Mouse (Mus musculus) adrenal gland, postnatal 36 days (tissue): ENCODE results near the gene Sh3d19. TPM values are rescaled to one million over a fixed set of nuclear protein-coding genes. Genes with fewer than 3 reads are reported as not detected.

ENCODE experiments used
- DNase-seq, 2 experiments: peaks; one replicate each; pipeline ENCODE4 v3.0.0; 2021; ENCODE audit warnings: mixed read lengths in 1 of 2
- long read RNA-seq, 2 experiments: library from polyadenylated mRNA; stranded (forward); transcript quantifications; one replicate each; pipeline ENCODE4 v2.0.0; 2021; ENCODE audit warnings: borderline sequencing depth in 2 of 2
- total RNA-seq, 2 experiments: library from RNA; stranded (reverse); gene quantifications; 2 replicates each; pipeline ENCODE4 v1.2.3; 2021

Sh3d19 gene
- total RNA-seq: 10 to 100 TPM; 21.0 to 26.4 TPM
- long read RNA-seq, experiment 1, full-length matches to known transcripts: 2 of 2 reads
- long read RNA-seq, experiment 1, partial matches to known transcripts: 0 of 2 reads
- long read RNA-seq, experiment 1, other reads (novel, unspliced or antisense): 0 of 2 reads
- long read RNA-seq, experiment 2, partial matches to known transcripts: 0 of 2 reads
- long read RNA-seq, experiment 2, other reads (novel, unspliced or antisense): 2 of 2 reads

DNA sequence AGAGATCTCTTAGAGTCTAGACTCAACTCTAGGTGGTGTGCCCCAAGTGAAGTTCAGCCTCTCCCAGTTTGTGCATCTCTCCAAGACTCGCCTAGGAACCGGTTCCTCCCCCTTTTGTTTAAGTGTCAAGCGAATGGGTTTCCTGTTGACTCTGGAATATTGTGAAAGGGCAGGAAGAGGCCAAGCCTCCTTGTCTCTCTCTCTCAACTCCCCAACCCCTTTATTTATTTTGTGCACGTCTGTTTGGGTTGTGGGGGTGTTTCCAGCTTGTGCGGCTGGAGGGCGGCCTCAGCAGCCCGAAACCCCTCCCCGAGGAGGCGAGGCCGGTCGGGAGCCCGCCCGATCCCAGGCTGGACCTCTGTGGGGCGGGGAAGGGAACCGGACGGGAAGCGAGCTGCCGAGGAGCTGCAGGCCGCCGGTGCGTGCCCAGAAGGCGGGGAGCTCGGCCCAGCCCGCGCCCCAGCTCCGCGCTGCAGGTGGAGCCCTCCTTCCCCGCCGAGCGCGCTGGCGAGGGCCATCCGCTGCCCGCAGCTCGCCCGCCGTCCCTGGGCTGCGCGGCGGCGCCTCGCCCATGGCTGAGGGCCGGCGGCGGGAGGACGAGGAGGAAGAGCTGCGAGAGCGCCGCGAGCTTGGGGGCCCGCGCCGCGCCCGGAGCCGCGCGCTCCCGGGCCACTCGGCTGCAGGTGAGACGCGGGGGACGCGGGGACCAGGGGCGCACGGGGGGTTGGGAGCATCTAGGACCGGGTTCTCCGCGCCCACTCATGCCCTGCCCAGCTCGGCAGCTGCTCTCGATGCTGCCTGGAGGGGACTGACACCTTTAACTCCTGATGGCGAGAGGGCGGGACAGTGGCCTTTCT lies at the start of gene Sh3d19:
TSS of gene Sh3d19 (plus strand) at position 368 of the 857 bp plus-strand sequence.
- DNase-seq: peak; percentile 92 to 93

DNA sequence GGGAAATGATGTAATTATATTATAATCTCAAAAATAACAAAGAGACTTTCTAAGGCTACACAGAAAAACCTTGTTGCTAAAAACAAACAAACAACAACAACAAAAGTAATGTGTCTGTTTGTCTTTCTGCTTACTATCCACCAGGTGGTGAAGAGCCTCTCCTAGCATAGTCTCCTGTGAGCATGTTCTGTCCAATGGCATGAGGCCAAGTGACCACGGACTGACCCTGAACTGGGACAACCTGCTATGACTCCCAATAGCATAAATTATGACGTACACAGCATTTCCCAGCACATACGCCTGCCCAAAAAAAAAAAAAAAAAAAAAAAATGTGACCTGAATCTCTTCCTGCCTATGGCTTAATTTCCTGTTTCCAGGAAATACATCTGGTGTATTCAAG lies 48.6 kb upstream of the Sh3d19 start:
- peak; percentile 86 to 92 for DNase-seq

DNA sequence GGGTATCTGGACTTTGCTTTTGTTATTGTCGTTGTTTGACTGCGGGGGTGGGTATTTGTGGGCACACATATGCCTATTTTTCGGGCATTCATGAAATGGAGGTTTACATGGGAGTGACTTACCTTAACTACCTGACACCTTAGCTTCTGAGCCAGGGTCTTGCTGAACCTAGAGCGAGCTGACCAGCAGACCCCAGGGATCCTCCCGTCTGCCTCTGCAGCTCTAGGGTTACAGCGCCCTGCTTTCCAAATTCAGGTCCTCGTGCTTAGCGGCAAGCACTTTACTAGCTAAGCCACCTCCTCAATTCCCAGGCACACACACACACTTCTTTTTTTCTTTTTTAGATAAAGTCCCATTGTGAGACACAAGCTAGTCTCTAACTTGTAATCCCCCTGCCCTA lies 47.6 kb upstream of the Sh3d19 start:
- no peak for DNase-seq

DNA sequence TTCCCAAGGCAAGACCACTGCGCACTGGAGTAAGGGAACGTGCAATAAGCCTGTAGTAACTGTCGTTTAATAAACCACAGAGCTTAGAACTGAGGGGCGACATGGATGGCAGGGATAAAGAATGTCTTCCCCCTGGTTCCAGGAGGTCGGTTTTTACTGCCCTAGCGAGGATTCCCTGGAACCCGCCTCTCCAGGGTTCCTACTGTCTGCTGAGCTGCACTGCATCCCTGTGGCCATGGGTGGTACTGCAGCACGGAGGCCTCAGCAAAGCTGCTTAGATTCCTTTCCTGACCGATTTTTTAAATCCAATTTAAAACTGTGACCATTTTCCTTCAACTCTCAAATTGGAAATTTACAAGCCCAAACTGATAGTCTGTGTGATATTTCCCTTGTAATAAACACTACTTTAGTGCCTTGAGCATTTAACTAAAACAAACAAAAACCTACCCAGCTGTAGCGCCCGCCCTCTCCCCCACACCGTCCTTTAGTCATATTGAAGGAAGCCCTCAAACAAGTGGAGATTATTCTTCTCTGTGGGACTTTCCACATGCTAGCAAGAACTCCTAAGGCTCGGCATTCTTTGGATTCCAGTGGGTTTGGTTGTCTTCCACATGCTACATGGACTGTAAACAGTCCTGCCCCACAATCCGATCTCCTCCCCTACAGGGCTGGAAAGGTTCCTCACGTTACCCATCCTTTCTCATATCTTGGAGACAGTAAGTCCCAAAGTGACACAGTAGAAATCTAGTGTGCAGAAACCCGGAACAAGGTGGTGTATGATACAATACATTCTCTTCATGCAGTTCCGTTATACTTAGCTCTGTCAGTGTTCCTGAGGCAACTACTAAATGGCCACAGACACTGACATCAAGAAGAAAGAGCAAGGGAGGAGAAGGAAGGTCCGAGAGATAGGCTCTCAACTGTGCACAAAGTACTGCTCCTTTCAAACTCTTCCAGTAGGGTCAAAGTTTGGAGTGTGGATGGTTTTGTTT lies 46.7 kb upstream of the Sh3d19 start:
- peak; percentile 84 to 89 for DNase-seq

DNA sequence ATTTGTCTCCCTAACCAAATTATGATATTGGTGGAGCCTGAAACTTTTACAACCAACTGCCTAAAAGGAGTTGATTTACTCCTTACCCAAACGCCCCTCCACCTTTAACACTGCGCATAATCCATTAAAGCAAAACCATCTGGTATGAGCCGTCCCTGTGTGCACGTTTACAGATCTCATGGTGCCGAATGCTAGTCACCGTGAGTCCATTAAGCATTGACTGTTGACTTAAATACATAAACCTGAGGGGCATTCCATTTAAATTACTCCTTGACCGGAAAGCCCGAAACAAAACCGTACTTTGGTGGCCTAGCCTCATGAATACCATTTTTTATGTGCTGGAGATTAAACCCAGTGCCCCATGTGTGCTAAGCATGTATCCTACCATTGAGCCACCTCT lies 43.6 kb upstream of the Sh3d19 start:
- no peak for DNase-seq

DNA sequence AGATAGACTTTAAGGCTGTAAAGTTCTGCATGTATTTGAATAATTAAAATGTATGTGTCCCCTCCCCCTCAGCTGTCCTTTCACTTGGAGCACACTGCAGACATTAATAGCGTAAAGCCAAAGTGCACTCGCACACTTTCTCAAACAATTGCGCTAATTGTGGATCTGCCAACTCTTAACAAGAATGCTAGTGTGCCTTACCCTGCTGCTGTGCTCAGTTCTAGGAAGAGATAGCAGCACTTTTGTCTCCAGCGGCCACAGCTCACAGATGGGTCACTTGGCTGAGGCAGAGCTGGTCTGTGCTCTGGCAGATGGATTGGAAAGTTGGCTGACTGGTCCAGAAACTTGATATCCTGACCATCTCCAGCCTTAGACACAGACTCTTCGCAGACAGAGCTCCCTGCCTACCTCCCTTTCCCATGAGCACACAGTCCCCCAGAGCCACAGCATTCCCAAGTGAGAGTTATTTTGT lies 42.7 kb upstream of the Sh3d19 start:
- DNase-seq: no peak

DNA sequence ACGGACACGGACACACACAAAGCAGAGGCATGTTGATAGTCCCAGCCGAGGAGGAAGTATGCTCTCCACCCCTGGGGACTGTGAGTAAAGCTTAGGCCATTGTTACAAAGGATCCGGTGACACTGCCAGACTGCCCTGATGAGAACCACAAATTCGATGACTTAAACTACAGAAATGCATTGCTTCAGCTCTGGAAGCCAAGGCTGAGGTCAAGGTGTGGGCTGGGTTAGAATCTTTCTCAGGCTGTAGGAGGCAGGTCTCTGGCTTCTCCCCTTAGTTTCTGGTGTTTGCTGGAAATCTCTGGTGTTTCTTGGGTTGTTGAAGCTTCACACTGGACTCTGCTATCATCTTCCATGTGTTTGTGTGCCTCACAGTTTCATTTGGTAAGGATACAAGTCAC lies 41.2 kb upstream of the Sh3d19 start:
- peak; percentile 24 to 38 for DNase-seq

DNA sequence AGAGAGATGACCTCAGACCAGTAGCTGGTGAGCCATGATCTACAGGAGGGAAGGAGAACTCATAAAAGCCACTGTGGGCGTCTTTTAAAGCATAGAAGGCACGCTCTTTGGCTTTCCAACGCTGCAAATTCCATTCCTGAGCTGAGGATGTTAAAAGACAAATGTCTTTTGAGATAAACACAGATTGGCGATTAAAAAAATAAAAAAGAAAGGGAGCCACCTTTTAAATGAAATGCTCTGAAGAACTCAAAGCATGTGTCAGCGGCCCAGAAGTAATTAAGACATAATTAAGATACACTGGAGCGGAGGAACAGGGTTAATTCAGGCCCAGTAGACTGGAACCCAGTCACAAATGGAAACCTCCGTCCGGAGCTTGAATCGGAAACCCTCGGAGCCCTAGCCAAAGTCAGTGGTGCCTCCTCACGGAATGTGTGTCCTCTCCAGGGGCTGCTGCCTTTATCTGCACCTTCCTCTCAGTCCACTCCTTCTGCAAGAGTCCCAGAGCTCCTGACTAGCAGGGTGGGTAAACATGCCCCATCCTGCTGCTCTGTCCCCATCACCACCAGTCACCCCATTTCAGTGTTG lies 40.1 kb upstream of the Sh3d19 start:
- no peak for DNase-seq

DNA sequence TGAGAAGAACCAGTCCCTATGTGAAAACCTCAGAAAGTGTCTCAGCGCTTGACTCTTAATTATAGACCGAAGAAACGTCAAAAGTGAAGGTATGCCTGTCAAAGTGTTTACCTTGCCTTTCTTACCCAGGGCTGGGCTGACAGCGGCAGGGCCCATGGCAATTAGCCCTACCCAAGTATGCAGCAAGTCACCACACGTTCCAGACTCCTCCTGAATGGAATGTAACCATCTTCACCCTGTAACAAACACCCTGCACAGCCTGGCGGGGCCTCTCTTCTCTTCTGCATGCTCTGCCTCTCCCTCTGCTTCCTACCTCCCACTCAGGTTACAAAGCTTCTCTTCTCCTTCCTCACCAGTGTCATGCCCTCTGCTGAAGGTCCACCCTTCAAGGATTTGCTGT lies 39.0 kb upstream of the Sh3d19 start:
- no peak for DNase-seq

DNA sequence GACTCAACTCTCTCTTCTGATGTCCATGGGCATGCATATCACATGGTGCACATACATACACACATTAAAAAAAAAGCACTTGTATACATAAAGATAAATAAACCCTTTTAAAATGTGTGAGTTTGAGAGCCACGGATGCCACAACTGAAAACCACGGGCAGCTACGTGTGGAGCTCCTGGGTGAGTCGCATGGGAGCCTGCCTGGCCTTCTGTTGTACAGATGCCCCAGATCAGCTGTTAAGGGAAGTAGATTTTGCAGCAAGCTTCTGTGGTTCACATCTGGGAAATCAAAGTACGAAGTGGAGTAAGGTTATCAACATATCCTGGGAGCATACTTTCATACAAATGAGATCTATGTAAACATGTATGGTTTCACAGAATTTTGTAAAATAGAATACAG lies 37.3 kb upstream of the Sh3d19 start:
- no peak for DNase-seq

DNA sequence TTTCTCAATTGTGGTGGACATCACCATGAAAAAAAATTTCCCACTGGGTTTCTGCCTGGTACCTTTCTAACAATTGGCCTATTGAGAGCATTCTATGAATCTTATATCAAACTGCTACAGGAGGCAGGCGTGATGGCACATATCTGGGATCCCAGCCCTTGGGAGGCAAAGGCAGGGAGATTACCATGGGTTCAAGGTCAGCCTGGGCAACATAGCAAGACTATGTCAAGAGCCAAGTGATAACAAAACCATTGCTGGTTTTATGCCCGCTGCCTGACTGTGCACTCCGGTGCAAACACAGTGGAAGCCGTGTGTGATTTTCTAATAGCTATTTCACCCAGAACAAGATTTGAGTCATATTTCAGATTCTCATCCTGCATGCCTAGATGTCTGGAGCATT lies 20.0 kb upstream of the Sh3d19 start:
- no peak for DNase-seq

DNA sequence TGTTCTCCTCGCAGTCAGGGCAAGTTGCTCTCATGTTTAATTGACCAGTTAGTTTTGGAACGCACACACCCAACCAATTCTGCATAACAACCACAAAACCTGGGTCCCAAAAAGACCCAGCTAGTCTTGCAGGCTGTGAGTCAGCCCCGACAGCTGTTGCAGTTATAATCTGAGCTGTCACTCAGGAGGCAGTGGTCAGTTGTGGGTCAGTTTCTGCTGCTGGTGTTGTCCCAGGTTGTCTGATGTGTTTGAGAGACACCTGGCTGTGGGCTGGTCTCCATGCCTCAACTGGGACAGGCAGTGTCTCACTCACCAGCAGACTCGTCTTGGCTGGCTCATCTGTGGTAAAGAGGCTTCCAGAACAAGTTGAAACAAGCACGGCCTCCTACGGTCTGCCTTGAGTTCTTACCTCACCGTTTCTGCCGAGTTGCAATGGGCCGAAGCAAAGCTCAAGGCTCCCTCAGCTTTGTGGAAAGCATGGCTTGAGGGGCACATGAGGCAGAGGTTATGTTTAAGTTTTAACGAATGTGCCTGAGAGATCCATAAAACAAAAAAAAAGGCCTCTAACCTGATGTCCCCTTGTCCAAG lies 18.1 kb upstream of the Sh3d19 start:
- no peak for DNase-seq

DNA sequence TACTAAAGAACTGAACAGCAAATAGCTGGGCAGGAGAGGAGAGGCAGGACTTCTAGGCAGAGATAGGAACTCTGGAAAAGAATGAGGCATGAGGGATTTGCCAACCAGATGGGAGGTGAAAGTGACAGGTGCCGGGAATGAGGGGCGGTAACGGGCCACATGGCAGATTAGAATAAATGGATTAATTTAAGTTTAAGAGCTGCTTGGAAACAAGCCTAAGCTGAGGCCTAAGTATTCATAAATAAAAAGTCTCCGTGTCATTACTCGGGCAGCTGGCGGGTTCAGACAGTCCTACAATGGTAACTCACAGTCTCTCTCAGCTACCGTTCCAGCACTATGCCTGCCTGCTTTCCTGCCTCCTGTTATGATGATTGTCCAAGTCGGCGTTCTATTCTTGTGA lies 15.6 kb upstream of the Sh3d19 start:
- DNase-seq: no peak

DNA sequence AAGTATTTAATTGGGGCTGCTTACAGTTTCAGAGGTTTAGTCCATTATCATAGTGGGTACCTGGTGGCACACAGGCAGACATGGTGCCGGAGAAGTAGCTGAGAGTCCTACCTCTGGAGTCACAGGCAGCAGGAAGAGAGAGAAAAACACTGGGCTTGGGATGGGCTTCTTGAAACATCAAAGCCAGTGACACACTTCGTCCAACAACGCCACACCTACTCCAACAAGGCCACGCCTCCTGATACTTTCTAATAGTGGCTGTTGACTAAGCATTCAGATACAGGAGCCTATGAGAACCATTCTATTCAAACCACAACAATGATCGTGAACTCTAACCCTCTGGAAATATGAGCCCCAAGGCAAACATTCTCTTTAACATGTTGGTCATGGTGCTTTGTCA lies 15.2 kb upstream of the Sh3d19 start:
- DNase-seq: no peak

DNA sequence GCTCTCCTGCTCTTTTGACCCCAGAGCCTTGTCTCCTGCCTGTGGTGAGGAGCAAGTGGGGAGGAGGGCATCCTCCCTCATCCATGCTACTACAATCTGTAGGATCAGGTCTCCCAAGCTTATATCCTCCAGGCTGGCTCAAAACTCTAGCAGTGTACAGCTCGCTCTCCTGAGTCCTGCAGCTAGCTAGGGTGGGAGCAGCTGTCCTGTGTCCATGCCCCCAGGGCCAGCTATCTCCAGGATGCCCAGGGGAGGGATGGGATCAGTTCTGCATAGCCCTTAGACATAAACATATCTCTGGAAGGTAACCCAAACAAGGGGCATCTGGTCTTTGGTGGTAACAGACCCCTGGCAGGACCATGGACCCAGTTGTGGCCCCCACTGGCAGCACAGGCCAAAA lies 11.2 kb upstream of the Sh3d19 start:
- no peak for DNase-seq

DNA sequence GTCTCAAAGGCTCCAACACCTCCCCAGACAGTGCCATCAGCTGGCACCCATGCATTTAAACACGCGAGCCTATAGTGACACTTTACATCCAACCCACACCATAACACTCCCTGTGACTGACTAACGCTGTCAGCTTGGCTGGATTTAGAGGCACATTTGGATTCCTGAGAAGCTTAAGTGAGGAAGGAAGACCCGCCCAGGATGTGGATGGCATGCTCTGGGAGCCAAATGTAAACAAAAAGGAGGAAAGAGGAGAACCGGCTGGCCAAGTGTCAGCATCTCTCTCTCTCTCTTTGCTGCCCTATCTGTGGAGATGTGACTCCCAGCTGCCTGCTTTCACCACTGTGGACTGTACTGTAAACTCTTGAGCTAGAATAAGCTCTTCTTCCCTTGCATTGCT lies 9.8 kb upstream of the Sh3d19 start:
- DNase-seq: no peak

DNA sequence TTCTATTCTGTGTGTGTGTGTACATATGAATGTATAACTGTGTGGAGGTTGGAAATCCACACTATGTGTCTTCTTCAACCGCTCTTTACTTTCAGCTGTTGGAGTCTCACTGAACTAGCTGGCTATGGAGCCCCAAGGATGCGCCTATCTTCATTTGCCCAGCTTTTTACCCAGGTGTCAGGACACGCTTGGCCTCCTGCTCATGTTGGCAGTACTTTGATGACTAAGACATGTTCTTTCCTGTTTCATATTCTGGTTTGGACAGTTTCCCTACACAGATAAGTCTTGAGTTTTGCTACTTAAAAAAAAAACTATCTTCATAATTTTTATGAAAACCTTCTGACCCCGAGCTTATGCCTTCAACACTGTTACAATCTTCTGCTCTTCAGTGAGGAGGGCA lies 5.4 kb upstream of the Sh3d19 start:
- DNase-seq: no peak

DNA sequence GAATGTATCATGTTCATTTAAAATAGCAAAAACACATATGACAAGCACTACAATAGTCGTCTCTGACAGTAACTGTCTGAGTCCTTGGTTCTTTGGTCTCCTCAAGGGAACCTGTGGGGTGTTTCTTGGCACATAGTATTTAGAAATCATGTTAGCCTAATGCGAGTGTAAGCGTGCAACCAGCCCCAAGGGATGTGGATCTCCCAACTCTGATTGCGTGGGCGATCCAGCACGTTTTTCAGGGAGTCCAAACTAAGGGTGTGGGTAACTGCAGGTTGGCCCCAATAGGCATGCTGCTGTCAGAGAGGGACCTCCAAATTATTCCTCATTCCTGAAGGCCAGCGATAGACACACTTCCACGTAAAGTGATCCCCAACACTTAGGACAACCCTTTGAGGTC lies 1.9 kb upstream of the Sh3d19 start:
- no peak for DNase-seq

DNA sequence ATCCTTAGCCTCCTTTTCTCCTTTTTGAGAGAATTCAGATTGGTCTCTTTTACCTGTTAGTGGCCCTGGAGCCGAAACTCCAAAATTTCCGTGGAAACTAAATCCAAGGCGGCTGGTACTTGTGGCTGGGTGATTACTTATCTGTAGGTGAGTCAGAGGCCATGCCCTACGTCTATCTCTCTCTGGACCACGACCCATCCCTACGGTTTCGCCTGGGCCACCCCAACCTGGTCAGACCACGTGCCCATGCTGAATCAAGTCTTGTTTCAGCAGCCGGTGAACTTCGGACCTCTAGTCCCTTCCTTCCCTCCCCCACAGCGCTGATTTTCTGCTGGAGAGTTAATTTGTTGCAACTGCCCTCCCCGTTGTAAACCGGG lies 678 bp downstream of the Sh3d19 start:
- peak; percentile 17 to 34 for DNase-seq

DNA sequence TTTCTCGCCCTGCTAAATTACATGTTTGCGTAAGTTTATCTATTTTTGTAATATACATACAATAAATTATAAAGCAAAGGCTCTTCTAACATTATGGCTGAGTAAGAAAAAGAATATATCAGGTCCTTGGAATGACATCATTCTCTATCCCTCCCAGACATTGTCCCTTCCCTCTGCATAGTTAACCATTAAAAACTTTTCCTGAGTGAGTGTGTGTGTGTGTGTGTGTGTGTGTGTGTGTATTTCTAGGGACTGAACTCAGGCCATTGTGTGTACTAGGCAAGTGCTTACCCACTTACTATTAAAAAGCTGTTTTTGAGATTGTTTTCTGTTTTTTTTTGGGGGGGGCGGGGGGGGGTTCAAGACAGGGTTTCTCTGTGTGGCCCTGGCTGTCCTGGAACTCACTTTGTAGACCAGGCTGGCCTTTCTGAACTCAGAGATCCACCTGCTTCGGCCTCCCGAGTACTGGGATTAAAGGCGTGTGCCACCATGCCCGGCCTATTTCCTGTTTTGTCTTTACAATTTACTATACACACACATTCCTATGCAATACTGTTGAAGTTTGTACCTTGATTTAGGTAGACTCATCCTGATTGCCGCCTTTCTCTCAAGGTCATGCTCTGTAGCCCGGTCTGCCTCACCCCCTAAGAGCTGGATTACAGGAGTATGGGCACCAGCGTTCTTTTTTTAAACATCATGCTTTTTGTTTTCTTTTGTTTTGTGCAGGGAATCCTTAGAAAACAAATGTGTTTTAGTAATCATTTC lies 2.6 kb downstream of the Sh3d19 start:
- DNase-seq: no peak

DNA sequence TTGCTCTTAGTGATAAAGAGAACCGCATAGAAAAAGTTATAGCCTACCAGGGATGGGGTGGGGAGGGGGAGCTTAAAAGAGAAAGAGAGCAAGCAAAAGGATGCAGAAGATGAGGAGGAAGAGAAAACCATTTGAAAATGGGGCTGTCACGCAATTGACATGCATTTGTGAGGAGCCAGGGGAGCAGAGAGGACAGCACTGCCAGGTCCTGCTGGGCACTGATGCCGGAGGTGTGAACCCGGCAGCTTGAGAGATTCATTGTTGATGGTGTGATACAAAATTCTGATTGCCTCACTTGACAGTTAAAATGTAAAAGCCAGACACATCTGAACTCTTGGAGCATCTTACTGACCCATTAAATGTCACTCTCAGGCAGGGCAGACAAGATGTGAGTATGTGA lies 3.5 kb downstream of the Sh3d19 start:
- no peak for DNase-seq
